Mouse (Mus musculus) liver, embryonic 15.5 days (tissue): ENCODE results near the gene Tbcel. TPM values are rescaled to one million over a fixed set of nuclear protein-coding genes. Genes with fewer than 3 reads are reported as not detected.

Source experiments
- ATAC-seq: fragments of 200-750 bp; cut with Nextera tagmentation; 2 replicates; pipeline ENCODE4 v1.8.0; 2017; ENCODE audit warnings: moderate number of reproducible peaks, mild to moderate bottlenecking, moderate library complexity; ENCODE audit not compliant: insufficient read depth
- H3K27ac ChIP-seq: fragments of 300-500 bp; sonication (generic); replicated peaks from 2 replicates; pipeline ENCODE4 v1.5.1; 2015; ENCODE audit warnings: mild to moderate bottlenecking, inconsistent platforms
- H3K27me3 ChIP-seq: fragments of 300-500 bp; sonication (generic); 2 replicates; pipeline ENCODE4 v1.6.1; 2015; ENCODE audit warnings: mild to moderate bottlenecking, inconsistent platforms
- H3K36me3 ChIP-seq: fragments of 300-500 bp; sonication (generic); replicated peaks from 2 replicates; pipeline ENCODE4 v1.6.1; 2015; ENCODE audit warnings: moderate library complexity, mild to moderate bottlenecking, inconsistent platforms
- H3K4me1 ChIP-seq: fragments of 300-500 bp; sonication (generic); replicated peaks from 2 replicates; pipeline ENCODE4 v1.6.1; 2015; ENCODE audit warnings: inconsistent platforms
- H3K4me2 ChIP-seq: fragments of 300-500 bp; sonication (generic); 2 replicates; pipeline ENCODE4 v1.6.1; 2015; ENCODE audit warnings: moderate library complexity, mild to moderate bottlenecking, inconsistent platforms
- H3K4me3 ChIP-seq: fragments of 300-500 bp; sonication (generic); replicated peaks from 2 replicates; pipeline ENCODE4 v1.5.1; 2015; ENCODE audit warnings: mild to moderate bottlenecking, inconsistent platforms
- H3K9ac ChIP-seq: fragments of 300-500 bp; sonication (generic); 2 replicates; pipeline ENCODE4 v1.6.1; 2015; ENCODE audit warnings: moderate library complexity, mild to moderate bottlenecking, inconsistent platforms
- H3K9me3 ChIP-seq: fragments of 300-500 bp; sonication (generic); replicated peaks from 2 replicates; pipeline ENCODE4 v1.6.1; 2016; ENCODE audit warnings: inconsistent platforms
- WGBS: fragments of 180-500 bp; shearing (Covaris S2); methylation state at CpG from one replicate; pipeline ENCODE4 v1.1.7; 2015; ENCODE audit warnings: mixed read lengths; ENCODE audit not compliant: insufficient replicate concordance; 5-methylcytosine and 5-hydroxymethylcytosine counted together
- microRNA-seq: library from miRNA; unstranded; fragments of <30 nt; microRNA quantifications from one replicate; pipeline ENCODE4, GENCODE M21; 2016
- polyA plus RNA-seq: library from polyadenylated mRNA; unstranded; fragments of >200 nt; fragmentation: Nextera tagmentation; extraction: Ambion mirVana; gene quantifications from 2 replicates; pipeline ENCODE4 v1.2.1, GENCODE M21; 2015

Tbcel gene
- polyA plus RNA-seq, 1 experiment from 2014 or later = 11.0 TPM

- Histone ChIP-seq H3K4me3 (no peak overlapping the region), H3K27ac (no peak overlapping the region), H3K4me2 (no peak overlapping the region), H3K27me3 (no peaks in the 10 kb centered on the region), H3K9me3 (no peaks in the 10 kb centered on the region), H3K9ac (no peak overlapping the region), H3K4me1 (no peaks in the 10 kb centered on the region), H3K36me3 (no peaks in the 10 kb centered on the region)
- WGBS = 67% methylated on average over 13 of the region's 13 CpGs
- no peak for ATAC-seq
Observed at GRCm38 (mm10) chr9:42385656-42386055, 122.0 kb downstream of the Tbcel start.

- no peaks in the 10 kb centered on the region for H3K9me3 ChIP-seq
- no peak overlapping the region for H3K4me2 ChIP-seq
- H3K36me3 ChIP-seq = no peaks in the 10 kb centered on the region
- H3K27me3 ChIP-seq = no peaks in the 10 kb centered on the region
- H3K27ac ChIP-seq = no peak overlapping the region
- H3K4me3 ChIP-seq = no peak overlapping the region
- 69% methylated on average over 8 of the region's 8 CpGs for whole genome bisulfite sequencing
- H3K4me1 ChIP-seq = no peaks in the 10 kb centered on the region
- H3K9ac ChIP-seq = no peak overlapping the region
- ATAC-seq = no peak
Observed at GRCm38 (mm10) chr9:42382628-42383347, 124.8 kb downstream of the Tbcel start.

GRCm38 (mm10) chr9:42382063-42382462 is 125.5 kb downstream of the Tbcel start:
- WGBS = 60% methylated on average over 5 of the region's 5 CpGs
- no peak overlapping the region for H3K9ac ChIP-seq
- no peak overlapping the region for H3K27ac ChIP-seq
- H3K27me3 ChIP-seq = no peaks in the 10 kb centered on the region
- no peak overlapping the region for H3K4me2 ChIP-seq
- H3K9me3 ChIP-seq = no peaks in the 10 kb centered on the region
- no peaks in the 10 kb centered on the region for H3K4me1 ChIP-seq
- no peak for ATAC-seq
- H3K36me3 ChIP-seq = no peaks in the 10 kb centered on the region
- H3K4me3 ChIP-seq = no peak overlapping the region

GRCm38 (mm10) chr9:42378071-42378470 is 129.5 kb downstream of the Tbcel start:
- Histone ChIP-seq H3K9ac (no peak overlapping the region), H3K4me2 (no peak overlapping the region), H3K4me1 (no peaks in the 10 kb centered on the region), H3K27ac (no peak overlapping the region), H3K27me3 (no peaks in the 10 kb centered on the region), H3K9me3 (no peaks in the 10 kb centered on the region), H3K4me3 (no peak overlapping the region), H3K36me3 (no peaks in the 10 kb centered on the region)
- WGBS = 66% methylated on average over 4 of the region's 4 CpGs
- ATAC-seq = no peak

- H3K36me3 ChIP-seq = no peaks in the 10 kb centered on the region
- no peak overlapping the region for H3K4me3 ChIP-seq
- H3K27me3 ChIP-seq = no peaks in the 10 kb centered on the region
- WGBS = 82% methylated on average over 15 of the region's 15 CpGs
- H3K4me2 ChIP-seq = no peak overlapping the region
- H3K9me3 ChIP-seq = no peaks in the 10 kb centered on the region
- ATAC-seq = no peak
- peaks cover 4% of the 10 kb centered on the region for H3K4me1 ChIP-seq
- H3K9ac ChIP-seq = no peak overlapping the region
- H3K27ac ChIP-seq = no peak overlapping the region
Observed at GRCm38 (mm10) chr9:42377656-42378055, 130.0 kb downstream of the Tbcel start.

- Histone ChIP-seq H3K4me2 (peak overlapping the region; percentile 46), H3K36me3 (no peaks in the 10 kb centered on the region), H3K27ac (peak overlapping the region; percentile 77), H3K4me3 (no peak overlapping the region), H3K9ac (no peak overlapping the region), H3K9me3 (no peaks in the 10 kb centered on the region), H3K4me1 (peaks cover 26% of the 10 kb centered on the region), H3K27me3 (no peaks in the 10 kb centered on the region)
- 15% methylated on average over 6 of the region's 6 CpGs for WGBS
- peak; percentile 93 for ATAC-seq
Observed at GRCm38 (mm10) chr9:42371670-42372368, 135.8 kb downstream of the Tbcel start.

Small RNA genes lying within 50 kb of the gene (microRNA-seq; reads per million reads assigned to microRNA genes)
- gene Gm44311 = not detected

Other genes starting within 250 kb of the Tbcel start
- gene Sc5d, start 243.6 kb downstream of the Tbcel start, polyA plus RNA-seq = 79.8 and 83.8 TPM in 2 replicates
- 0.02 and 0.05 TPM in 2 replicates for gene Tecta, start 107.9 kb downstream of the Tbcel start, polyA plus RNA-seq